Mouse (Mus musculus) ES-Bruce4 (cell line): ENCODE data around the gene Tmem88. TPM values are rescaled to one million over a fixed set of nuclear protein-coding genes. Genes with fewer than 3 reads are reported as not detected.

Experiments used
- H3K27ac ChIP-seq: 2 replicates; pipeline ENCODE4 v1.5.1; 2012; ENCODE audit warnings: low read length, inconsistent platforms; ENCODE audit not compliant: insufficient read depth
- H3K27me3 ChIP-seq: 2 replicates; pipeline ENCODE4 v1.6.1; 2012; ENCODE audit warnings: mild to moderate bottlenecking, low read length, inconsistent platforms; ENCODE audit not compliant: control insufficient read depth, poor library complexity, insufficient read depth, severe bottlenecking
- H3K36me3 ChIP-seq: 2 replicates; pipeline ENCODE4 v1.6.1; 2012; ENCODE audit warnings: inconsistent platforms, mild to moderate bottlenecking, low read length, moderate library complexity; ENCODE audit not compliant: control insufficient read depth, poor library complexity, insufficient read depth, severe bottlenecking
- H3K4me1 ChIP-seq: one replicate; pipeline ENCODE4 v1.8.1; 2011; ENCODE audit warnings: low read length; ENCODE audit not compliant: control insufficient read depth, insufficient read depth
- H3K4me3 ChIP-seq: 2 replicates; pipeline ENCODE4 v1.5.1; 2011; ENCODE audit warnings: low read depth, mild to moderate bottlenecking, low read length
- H3K9ac ChIP-seq: 2 replicates; pipeline ENCODE4 v1.6.1; 2012; ENCODE audit warnings: low read depth, mild to moderate bottlenecking, inconsistent platforms; ENCODE audit not compliant: poor library complexity, severe bottlenecking
- H3K9me3 ChIP-seq: replicated peaks from 2 replicates; pipeline ENCODE4 v1.6.1; 2012; ENCODE audit warnings: mild to moderate bottlenecking, low read length, inconsistent platforms; ENCODE audit not compliant: control insufficient read depth, poor library complexity, insufficient read depth, severe bottlenecking
- CTCF ChIP-seq: IDR thresholded peaks from one replicate; pipeline ENCODE4 v1.8.1; 2011; ENCODE audit warnings: low read depth, low read length
- EP300 ChIP-seq: IDR thresholded peaks from 2 replicates; pipeline ENCODE4 v1.6.1; 2011; ENCODE audit warnings: low read depth, low read length; ENCODE audit not compliant: insufficient read depth
- POLR2A ChIP-seq: IDR thresholded peaks from one replicate; pipeline ENCODE4 v1.8.1; 2011; ENCODE audit warnings: low read length; ENCODE audit not compliant: insufficient read depth
- polyA plus RNA-seq: library from polyadenylated mRNA; stranded (reverse); fragments of >200 nt; gene quantifications from 2 replicates; pipeline ENCODE4 v1.2.4, GENCODE M21; 2011; ENCODE audit warnings: low read depth; ENCODE audit not compliant: missing spikeins, insufficient read depth, insufficient read length

Gene Tmem88
- polyA plus RNA-seq, 1 experiment, result 15.7 TPM

DNA sequence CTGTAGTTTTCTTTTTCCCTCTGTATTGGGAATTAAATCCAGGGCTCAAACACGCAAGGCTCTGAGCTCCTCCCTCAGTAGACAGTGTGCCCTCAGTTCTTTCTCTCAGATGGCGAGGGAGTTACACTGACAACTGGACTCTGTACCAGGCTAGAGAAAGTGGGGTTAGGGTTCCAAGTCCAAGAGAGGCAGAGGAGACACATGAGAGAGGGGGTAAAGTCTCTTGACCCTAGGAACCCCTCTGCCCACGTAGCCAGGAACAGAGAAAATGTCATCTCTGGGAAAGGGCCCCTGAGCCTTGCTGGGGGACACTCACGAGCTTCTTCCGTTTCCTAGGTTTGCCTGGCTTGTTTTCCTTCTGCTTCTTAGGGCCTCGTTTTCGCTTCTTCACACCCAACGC, 33.7 kb downstream of the Tmem88 start:
- peaks cover 4% of the 10 kb centered on the region for H3K4me1 ChIP-seq
- no peak overlapping the region for H3K9ac ChIP-seq

GRCm38 (mm10) chr11:69362479-69362878, 35.6 kb downstream of the Tmem88 start:
- H3K36me3 ChIP-seq, result no peaks in the 10 kb centered on the region
- no peak overlapping the region for H3K4me3 ChIP-seq
- peaks cover 4% of the 10 kb centered on the region for H3K4me1 ChIP-seq
- H3K9ac ChIP-seq, result no peak overlapping the region
- TF ChIP-seq POLR2A (no peak), CTCF (no peak), EP300 (no peak)
- no peaks in the 10 kb centered on the region for H3K9me3 ChIP-seq
- H3K27me3 ChIP-seq, result peaks cover 2% of the 10 kb centered on the region; the same call in 1 of the 2 replicates
- no peak overlapping the region for H3K27ac ChIP-seq

More for the DNA sequence above, 33.7 kb downstream of the Tmem88 start:
- TF ChIP-seq POLR2A (no peak), CTCF (no peak), EP300 (no peak)
- Histone ChIP-seq H3K27ac (no peak overlapping the region), H3K27me3 (peaks cover 14% of the 10 kb centered on the region), H3K9me3 (no peaks in the 10 kb centered on the region), H3K36me3 (no peaks in the 10 kb centered on the region), H3K4me3 (no peak overlapping the region)

GRCm38 (mm10) chr11:69362021-69362420, 36.0 kb downstream of the Tmem88 start:
- H3K4me3 ChIP-seq, result no peak overlapping the region
- no peak overlapping the region for H3K9ac ChIP-seq
- H3K27ac ChIP-seq, result no peak overlapping the region
- H3K27me3 ChIP-seq, result no peaks in the 10 kb centered on the region
- TF ChIP-seq POLR2A (no peak), CTCF (no peak), EP300 (no peak)
- no peaks in the 10 kb centered on the region for H3K9me3 ChIP-seq
- H3K4me1 ChIP-seq, result peaks cover 4% of the 10 kb centered on the region
- no peaks in the 10 kb centered on the region for H3K36me3 ChIP-seq

DNA sequence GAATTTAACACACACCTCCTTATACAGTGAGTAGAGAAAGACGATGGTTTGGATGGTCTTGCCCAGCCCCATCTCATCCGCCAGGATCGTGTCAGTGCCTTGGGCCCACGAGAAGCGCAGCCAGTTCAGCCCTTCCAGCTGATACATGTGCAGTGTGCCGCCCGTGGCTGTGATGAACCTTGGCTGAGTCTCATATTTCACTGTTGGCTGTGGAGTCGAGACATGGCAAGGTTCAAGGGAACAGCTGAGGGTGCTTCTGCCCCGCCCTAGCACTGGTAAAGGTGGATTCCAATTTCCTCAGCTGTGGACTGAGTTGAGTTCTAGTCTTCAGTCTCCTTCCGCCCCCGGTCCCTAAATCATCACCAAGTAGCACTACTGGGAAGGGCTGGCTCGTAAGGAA, 40.3 kb downstream of the Tmem88 start:
- no peak for TF ChIP-seq EP300
- no peak for TF ChIP-seq POLR2A
- TF ChIP-seq CTCF, result no peak
- H3K9me3 ChIP-seq, result no peaks in the 10 kb centered on the region
- no peaks in the 10 kb centered on the region for H3K27me3 ChIP-seq
- no peaks in the 10 kb centered on the region for H3K4me1 ChIP-seq
- no peak overlapping the region for H3K27ac ChIP-seq
- no peak overlapping the region for H3K4me3 ChIP-seq
- H3K9ac ChIP-seq, result no peak overlapping the region
- H3K36me3 ChIP-seq, result no peaks in the 10 kb centered on the region

- no peak overlapping the region for H3K27ac ChIP-seq
- H3K27me3 ChIP-seq, result no peaks in the 10 kb centered on the region
- H3K9me3 ChIP-seq, result no peaks in the 10 kb centered on the region
- H3K4me1 ChIP-seq, result no peaks in the 10 kb centered on the region
- no peaks in the 10 kb centered on the region for H3K36me3 ChIP-seq
- H3K9ac ChIP-seq, result no peak overlapping the region
- no peak for TF ChIP-seq POLR2A
- no peak overlapping the region for H3K4me3 ChIP-seq
These were observed 41.5 kb downstream of the Tmem88 start for GRCm38 (mm10) chr11:69356544-69356943.

Other genes starting within 250 kb of the Tmem88 start
- 0.27 TPM in 1 of 2 replicates, not detected in the other for gene Alox12b, start 241.2 kb downstream of the Tmem88 start, polyA plus RNA-seq
- gene Alox8, start 200.4 kb downstream of the Tmem88 start, polyA plus RNA-seq, result not detected in 2 replicates
- 0.11 TPM in 1 of 2 replicates, not detected in the other for gene Gucy2e, start 161.2 kb downstream of the Tmem88 start, polyA plus RNA-seq
- gene Cntrob, start 74.5 kb downstream of the Tmem88 start, polyA plus RNA-seq, result 25.9 and 27.5 TPM in 2 replicates
- gene Trappc1, start 74.3 kb downstream of the Tmem88 start, polyA plus RNA-seq, result 89.1 and 96.0 TPM in 2 replicates
- gene Kcnab3, start 72.0 kb downstream of the Tmem88 start, polyA plus RNA-seq, result 2.5 and 3.4 TPM in 2 replicates
- 1.7 and 3.3 TPM in 2 replicates for gene Rnf227, start 57.8 kb downstream of the Tmem88 start, polyA plus RNA-seq
- gene Chd3, start 28.8 kb downstream of the Tmem88 start, polyA plus RNA-seq, result 21.9 and 25.7 TPM in 2 replicates
- gene Naa38, start 2.7 kb downstream of the Tmem88 start, polyA plus RNA-seq, result 77.9 and 94.0 TPM in 2 replicates
- gene Cyb5d1, start 2.6 kb downstream of the Tmem88 start, polyA plus RNA-seq, result 21.1 and 21.5 TPM in 2 replicates
- 23.3 and 28.4 TPM in 2 replicates for gene Kdm6b, start 15.4 kb upstream of the Tmem88 start, polyA plus RNA-seq
- 1.2 and 2.0 TPM in 2 replicates for gene Dnah2, start 150.9 kb upstream of the Tmem88 start, polyA plus RNA-seq
- gene Efnb3, start 162.0 kb upstream of the Tmem88 start, polyA plus RNA-seq, result 3.9 and 4.0 TPM in 2 replicates
- 10.3 and 17.8 TPM in 2 replicates for gene Wrap53, start 182.0 kb upstream of the Tmem88 start, polyA plus RNA-seq
- 230 and 277 TPM in 2 replicates for gene Trp53, start 182.1 kb upstream of the Tmem88 start, polyA plus RNA-seq
- 20.4 and 24.0 TPM in 2 replicates for gene Atp1b2, start 207.7 kb upstream of the Tmem88 start, polyA plus RNA-seq
- gene Shbg, start 219.7 kb upstream of the Tmem88 start, polyA plus RNA-seq, result not detected in 2 replicates
- 9.1 and 9.6 TPM in 2 replicates for gene Sat2, start 223.8 kb upstream of the Tmem88 start, polyA plus RNA-seq
- gene Fxr2, start 234.8 kb upstream of the Tmem88 start, polyA plus RNA-seq, result 170 and 173 TPM in 2 replicates